Mouse (Mus musculus) limb, embryonic 14.5 days (tissue): ENCODE data around the gene Stox2. TPM values are rescaled to one million over a fixed set of nuclear protein-coding genes. Genes with fewer than 3 reads are reported as not detected.

Experiments used
- ATAC-seq: fragments of 200-750 bp; cut with Nextera tagmentation; 2 replicates; pipeline ENCODE4 v1.8.0; 2017; ENCODE audit warnings: low read depth, moderate number of reproducible peaks, moderate TSS enrichment; ENCODE audit not compliant: low FRiP score
- DNase-seq: peaks from one replicate; pipeline ENCODE4 v3.0.0-alpha.2; 2015; ENCODE audit warnings: low spot score
- H3K27ac ChIP-seq: fragments of 300-500 bp; sonication (generic); replicated peaks from 2 replicates; pipeline ENCODE4 v1.5.1; 2014; ENCODE audit warnings: low read depth, mild to moderate bottlenecking, low read length, moderate library complexity, mixed read lengths
- H3K27me3 ChIP-seq: fragments of 300-500 bp; sonication (generic); 2 replicates; pipeline ENCODE4 v1.6.1; 2014; ENCODE audit warnings: low read length, mixed read lengths; ENCODE audit not compliant: control insufficient read depth, insufficient read depth
- H3K36me3 ChIP-seq: fragments of 300-500 bp; sonication (generic); 2 replicates; pipeline ENCODE4 v1.6.1; 2014; ENCODE audit warnings: mild to moderate bottlenecking, low read length, moderate library complexity, mixed read lengths; ENCODE audit not compliant: control insufficient read depth, insufficient read depth
- H3K4me1 ChIP-seq: fragments of 300-500 bp; sonication (generic); 2 replicates; pipeline ENCODE4 v1.6.1; 2014; ENCODE audit warnings: antibody characterized with exemption, low read length, mixed read lengths; ENCODE audit not compliant: control insufficient read depth, insufficient read depth
- H3K4me2 ChIP-seq: fragments of 300-500 bp; sonication (generic); replicated peaks from 2 replicates; pipeline ENCODE4 v1.6.1; 2014; ENCODE audit warnings: low read depth, mild to moderate bottlenecking, low read length, moderate library complexity; ENCODE audit not compliant: severe bottlenecking
- H3K4me3 ChIP-seq: fragments of 300-500 bp; sonication (generic); replicated peaks from 2 replicates; pipeline ENCODE4 v1.5.1; 2014; ENCODE audit warnings: low read length
- H3K9ac ChIP-seq: fragments of 300-500 bp; sonication (generic); 2 replicates; pipeline ENCODE4 v1.6.1; 2014; ENCODE audit warnings: mild to moderate bottlenecking, low read depth, low read length, moderate library complexity; ENCODE audit not compliant: severe bottlenecking
- H3K9me3 ChIP-seq: fragments of 300-500 bp; sonication (generic); 2 replicates; pipeline ENCODE4 v1.6.1; 2016; ENCODE audit warnings: low read length; ENCODE audit not compliant: control insufficient read depth
- POLR2A ChIP-seq: fragments of 200-500 bp; IDR thresholded peaks from 2 replicates; pipeline ENCODE4 v1.8.0; 2012; ENCODE audit warnings: inconsistent platforms, mild to moderate bottlenecking, moderate library complexity, borderline replicate concordance; ENCODE audit not compliant: insufficient read depth, insufficient read length; ENCODE audit errors: extremely low read depth
- WGBS: fragments of 180-500 bp; shearing (Covaris S2); extraction: QIAGEN DNeasy Blood & Tissue Kit; methylation state at CpG from one replicate; pipeline ENCODE4 v1.1.7; 2014; 5-methylcytosine and 5-hydroxymethylcytosine counted together
- polyA plus RNA-seq, 2 experiments: library from polyadenylated mRNA; depleted of rRNA in 1 of 2; stranded (reverse) in 1 of 2; unstranded in 1 of 2; fragments of >200 nt; fragmentation: Nextera tagmentation in 1 of 2; extraction: Ambion mirVana in 1 of 2; gene quantifications; 2 replicates each; pipeline versions ENCODE4 v1.2.1 to v1.2.3; 2012 to 2014

Stox2 gene
- polyA plus RNA-seq, 2 experiments, result 12.2 to 17.1 TPM

GRCm38 (mm10) chr8:47205472-47205871, 240.7 kb downstream of the Stox2 start:
- Histone ChIP-seq H3K27ac (no peak overlapping the region), H3K36me3 (peaks cover 10% of the 10 kb centered on the region), H3K4me2 (no peak overlapping the region), H3K9me3 (no peaks in the 10 kb centered on the region), H3K4me3 (no peak overlapping the region), H3K4me1 (peaks cover 12% of the 10 kb centered on the region), H3K27me3 (no peaks in the 10 kb centered on the region), H3K9ac (no peak overlapping the region)
- DNase-seq (no peak), ATAC-seq (no peak)
- WGBS, result 80% methylated on average over 5 of the region's 5 CpGs
- no peak for TF ChIP-seq POLR2A

- ATAC-seq (no peak), DNase-seq (no peak)
- H3K27me3 ChIP-seq, result no peaks in the 10 kb centered on the region
- WGBS, result 76% methylated on average over 1 of the region's 1 CpGs
- H3K27ac ChIP-seq, result no peak overlapping the region
- H3K9me3 ChIP-seq, result 0 out of 2 replicates have a peak, but pooled peaks cover 4% of the 10 kb centered on the region
- no peak overlapping the region for H3K4me3 ChIP-seq
- H3K4me2 ChIP-seq, result no peak overlapping the region
- no peak overlapping the region for H3K9ac ChIP-seq
- peaks cover 45% of the 10 kb centered on the region for H3K36me3 ChIP-seq
- no peaks in the 10 kb centered on the region for H3K4me1 ChIP-seq
- no peak for TF ChIP-seq POLR2A
These were observed 249.8 kb downstream of the Stox2 start for GRCm38 (mm10) chr8:47196391-47196790.

- no peak overlapping the region for H3K4me2 ChIP-seq
- no peak overlapping the region for H3K4me3 ChIP-seq
- 0 out of 2 replicates have a peak, but pooled peaks cover 4% of the 10 kb centered on the region for H3K9me3 ChIP-seq
- no peak overlapping the region for H3K27ac ChIP-seq
- no peak for TF ChIP-seq POLR2A
- H3K4me1 ChIP-seq, result no peaks in the 10 kb centered on the region
- 96% methylated on average over 29 of the region's 29 CpGs for WGBS
- peaks cover 48% of the 10 kb centered on the region for H3K36me3 ChIP-seq
- DNase-seq, result no peak
- H3K27me3 ChIP-seq, result no peaks in the 10 kb centered on the region
- H3K9ac ChIP-seq, result no peak overlapping the region
- no peak for ATAC-seq
These were observed 252.7 kb downstream of the Stox2 start for GRCm38 (mm10) chr8:47193321-47193996.

- H3K27me3 ChIP-seq, result no peaks in the 10 kb centered on the region
- no peak for ATAC-seq
- H3K27ac ChIP-seq, result no peak overlapping the region
- no peak overlapping the region for H3K4me2 ChIP-seq
- H3K4me1 ChIP-seq, result no peaks in the 10 kb centered on the region
- H3K9me3 ChIP-seq, result 0 out of 2 replicates have a peak, but pooled peaks cover 4% of the 10 kb centered on the region
- peaks cover 49% of the 10 kb centered on the region for H3K36me3 ChIP-seq
- no peak overlapping the region for H3K9ac ChIP-seq
- no peak for DNase-seq
- WGBS, result 93% methylated on average over 18 of the region's 18 CpGs
- no peak for TF ChIP-seq POLR2A
- no peak overlapping the region for H3K4me3 ChIP-seq
These were observed 254.5 kb downstream of the Stox2 start for GRCm38 (mm10) chr8:47191444-47192365.

GRCm38 (mm10) chr8:47185396-47185795, 260.8 kb downstream of the Stox2 start:
- peaks cover 27% of the 10 kb centered on the region for H3K36me3 ChIP-seq
- no peak overlapping the region for H3K27ac ChIP-seq
- no peak for DNase-seq
- H3K9me3 ChIP-seq, result no peaks in the 10 kb centered on the region
- no peaks in the 10 kb centered on the region for H3K27me3 ChIP-seq
- WGBS, result 77% methylated on average over 6 of the region's 6 CpGs
- H3K9ac ChIP-seq, result no peak overlapping the region
- TF ChIP-seq POLR2A, result no peak
- H3K4me2 ChIP-seq, result no peak overlapping the region
- no peak overlapping the region for H3K4me3 ChIP-seq
- no peak for ATAC-seq
- no peaks in the 10 kb centered on the region; the same call in 1 of the 2 replicates for H3K4me1 ChIP-seq
